Mouse (Mus musculus) telencephalon, adult 2 months (tissue): ENCODE results near the gene Dtx4.

Experiments
- DNase-seq: peaks from one replicate; pipeline ENCODE4 v3.0.0-alpha.2; 2011; ENCODE audit warnings: low read depth, low spot score

Dtx4 gene

DNA sequence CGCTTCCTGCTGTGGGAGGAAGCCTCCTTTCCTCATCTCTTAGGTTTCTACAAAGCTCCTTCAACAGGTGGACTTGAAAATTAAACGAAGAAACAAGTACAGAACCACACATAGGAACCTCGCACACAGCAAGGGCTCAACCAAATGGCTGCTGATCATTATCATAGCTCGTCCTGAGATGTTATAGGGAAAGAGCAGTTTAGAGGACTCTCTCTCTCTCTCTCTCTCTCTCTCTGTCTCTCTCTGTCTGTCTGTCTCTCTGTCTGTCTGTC is 7.1 kb downstream of the Dtx4 start:
- DNase-seq: no peak

DNA sequence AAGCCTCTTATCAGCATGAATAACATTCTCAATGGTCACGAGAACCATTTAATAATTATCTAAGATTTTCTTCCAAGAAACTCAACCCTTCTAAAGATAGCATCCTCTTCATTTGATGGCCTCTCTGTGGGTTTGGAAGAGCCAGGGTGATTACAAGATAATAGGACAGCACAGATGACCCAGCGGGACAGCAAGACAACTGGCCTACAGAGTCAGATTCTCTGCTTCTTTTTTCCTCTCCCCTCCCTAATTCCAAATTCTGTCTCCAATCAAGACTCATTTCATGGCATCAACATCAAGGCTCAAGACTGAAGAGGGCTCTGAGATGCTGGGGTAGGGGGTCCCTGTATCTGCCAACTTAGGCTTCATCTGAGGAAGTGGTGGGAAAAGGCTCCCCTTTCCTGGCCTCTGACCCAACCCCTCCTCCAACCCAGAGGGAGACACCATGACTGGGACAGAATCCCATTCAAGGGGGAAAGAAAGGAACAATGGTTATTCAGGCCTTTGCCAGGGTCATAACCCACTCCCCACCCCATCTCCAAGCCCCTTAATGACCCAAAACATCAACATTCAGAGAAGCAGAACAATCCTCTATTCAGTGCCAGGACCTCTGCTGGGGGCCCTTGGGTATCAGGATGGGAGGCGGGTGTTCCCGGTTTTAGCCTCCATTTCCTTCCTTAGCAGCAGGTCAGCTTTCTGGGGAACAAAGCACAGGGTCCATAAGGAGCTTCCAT is 7.6 kb downstream of the Dtx4 start:
- DNase-seq: no peak

DNA sequence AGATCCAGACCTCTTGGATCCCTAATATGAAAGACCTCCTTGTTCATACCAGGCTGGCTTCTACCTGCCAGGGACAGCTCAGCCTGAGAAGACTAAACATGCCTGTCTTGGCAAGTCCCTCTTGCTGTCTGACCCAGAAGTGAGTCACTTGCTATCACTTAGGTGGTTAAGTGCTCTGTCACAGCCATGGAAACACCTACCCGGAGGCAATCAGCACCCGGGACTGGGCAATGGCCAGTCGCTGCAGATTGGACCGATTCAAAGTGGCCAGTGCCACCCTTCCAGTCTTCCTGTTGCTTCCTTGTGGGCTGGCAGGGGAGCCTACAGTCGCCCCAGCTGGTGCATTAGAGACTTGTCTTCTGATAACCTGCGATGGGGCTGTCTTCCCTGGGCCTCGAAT is 9.6 kb downstream of the Dtx4 start:
- DNase-seq: no peak

DNA sequence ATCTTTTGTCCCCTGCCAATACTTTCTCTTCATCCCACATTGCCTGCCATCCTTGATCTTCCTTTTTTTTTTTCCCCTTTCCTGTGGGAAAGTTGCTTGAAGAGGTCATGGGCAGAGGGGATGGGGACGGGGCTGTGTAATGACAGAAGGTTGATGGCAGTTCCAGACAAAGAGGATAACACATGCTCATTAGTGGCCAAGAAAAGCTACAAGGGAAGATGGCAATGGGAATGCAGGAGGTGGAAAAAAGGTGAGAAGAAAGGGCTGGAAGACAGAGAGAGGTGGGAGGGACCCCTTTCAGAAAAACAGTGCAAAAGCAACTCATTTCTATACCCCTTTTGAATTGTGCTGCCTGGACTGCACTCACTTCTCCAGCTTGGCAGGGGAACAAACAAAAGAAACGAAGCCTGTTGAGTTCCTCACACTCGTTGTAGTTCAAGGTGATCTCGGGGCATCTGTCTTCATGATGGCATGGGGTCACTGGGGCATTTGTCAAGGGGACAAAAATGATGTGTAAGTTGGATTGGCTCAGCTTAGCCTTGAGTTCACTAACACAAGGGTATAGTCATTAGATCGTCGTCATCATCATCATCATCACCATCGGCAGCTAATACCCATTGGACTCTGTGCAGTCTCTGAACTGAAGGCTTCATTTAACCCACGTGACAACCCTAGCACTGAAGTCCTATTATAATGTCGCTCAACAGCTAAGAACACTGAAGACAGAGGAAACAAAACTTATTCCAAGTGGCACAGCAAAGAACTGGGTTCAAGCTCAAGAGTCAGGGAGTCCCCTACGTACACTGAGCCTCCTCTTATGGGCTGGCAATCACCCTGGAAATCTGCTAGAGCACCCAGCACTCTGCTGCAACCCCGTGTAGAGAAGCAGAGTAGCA is 11.3 kb downstream of the Dtx4 start:
- no peak for DNase-seq

DNA sequence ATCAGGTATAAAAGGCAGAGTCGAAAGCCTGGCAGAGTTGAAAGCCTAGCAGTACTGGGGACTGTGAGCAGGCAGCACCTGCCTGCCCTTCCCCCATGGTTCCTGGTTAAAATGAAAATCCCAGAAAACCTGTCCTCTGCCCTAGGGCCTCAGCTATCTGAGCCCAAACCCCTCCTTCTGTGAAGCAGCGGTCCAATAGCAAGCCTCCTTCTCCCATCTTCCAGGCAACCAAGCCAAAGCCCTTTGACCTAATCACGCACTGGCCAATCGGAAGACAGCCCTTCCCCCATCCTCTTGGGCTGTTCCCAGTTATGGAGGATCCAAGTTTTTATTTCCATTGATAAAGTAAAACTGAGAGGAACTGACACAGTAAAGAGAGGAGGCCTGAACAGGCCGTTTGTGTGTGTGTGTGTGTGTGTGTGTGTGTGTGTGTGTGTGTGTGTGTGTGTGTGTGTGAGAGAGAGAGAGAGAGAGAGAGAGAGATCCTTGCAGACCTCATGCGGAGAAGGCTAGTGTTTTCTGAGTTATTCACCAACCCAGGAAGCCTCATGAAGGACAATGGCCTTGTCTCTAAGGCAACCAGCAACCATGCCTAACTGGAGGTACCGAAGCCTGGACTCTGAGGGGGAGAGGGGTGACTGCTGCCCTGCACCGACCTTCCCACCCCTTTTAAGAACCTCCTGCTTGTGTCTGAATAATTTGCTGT is 12.1 kb downstream of the Dtx4 start:
- DNase-seq: no peak

DNA sequence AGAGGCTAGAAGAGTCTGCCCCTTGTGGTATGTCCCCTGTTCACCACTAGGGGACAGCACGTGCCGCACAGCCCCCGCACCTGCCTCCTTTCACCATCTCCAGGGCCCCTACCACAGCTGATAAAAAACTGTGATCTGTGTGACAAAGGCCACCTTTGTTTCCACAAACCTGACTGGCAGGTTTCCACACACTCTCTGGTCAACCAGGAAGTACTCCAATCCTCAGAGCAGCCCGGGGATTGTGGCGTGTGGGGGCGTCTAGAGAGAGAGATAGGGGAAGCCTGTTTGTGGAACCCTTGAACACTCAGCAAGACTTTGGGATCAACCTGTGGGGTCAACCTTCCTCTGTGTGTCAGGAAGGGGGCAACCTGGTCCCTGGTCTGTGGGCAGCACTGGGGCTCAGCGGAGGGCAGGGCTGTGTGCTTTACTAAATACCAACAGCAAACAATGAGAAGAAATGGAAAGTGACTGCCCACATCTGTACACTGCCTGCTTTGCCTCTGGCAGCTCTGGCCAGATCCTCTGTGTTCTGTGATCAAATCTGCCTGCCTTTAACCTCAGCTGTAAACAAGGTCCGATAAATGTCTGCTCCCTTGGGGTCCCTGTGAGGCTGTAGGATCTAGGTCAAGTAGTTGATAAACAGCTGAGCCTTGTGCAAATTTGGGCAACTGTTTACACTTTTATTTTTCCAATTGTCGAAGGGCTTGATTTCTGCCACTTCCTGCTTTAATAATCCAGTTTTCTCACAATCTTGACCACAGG is 12.9 kb downstream of the Dtx4 start:
- DNase-seq: no peak

DNA sequence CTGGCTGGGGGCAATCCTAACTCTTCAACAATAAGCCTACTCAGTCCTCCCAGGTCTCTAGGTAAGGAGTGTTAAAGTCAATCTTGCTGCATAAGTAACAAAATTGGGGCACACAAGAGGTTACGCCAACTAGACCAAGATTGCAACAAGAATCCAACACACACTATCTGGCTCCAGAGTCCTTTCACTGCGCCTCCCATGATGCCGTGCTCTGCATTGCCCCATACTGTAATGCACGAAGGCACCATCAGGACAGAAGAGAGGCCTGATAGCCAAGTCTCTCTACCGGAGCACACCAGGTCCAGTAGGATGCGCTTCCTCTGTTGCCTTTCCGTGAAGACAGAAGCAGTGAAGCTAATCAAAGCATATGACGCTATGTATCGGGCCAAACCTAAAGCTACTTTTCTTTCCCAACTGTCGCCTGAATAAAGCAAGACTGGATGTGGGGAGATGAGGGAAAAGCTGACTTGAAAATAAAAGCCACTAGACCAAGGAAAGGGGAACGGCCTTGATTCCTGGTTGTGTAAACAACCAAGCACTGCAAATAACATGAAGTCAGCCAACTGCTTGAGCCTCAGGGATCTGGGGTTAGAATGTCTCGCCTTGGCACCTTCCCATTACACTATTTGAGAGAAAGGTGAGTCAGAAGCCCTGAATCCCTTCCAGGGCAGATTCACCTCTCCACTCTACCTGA is 13.6 kb downstream of the Dtx4 start:
- DNase-seq: no peak

DNA sequence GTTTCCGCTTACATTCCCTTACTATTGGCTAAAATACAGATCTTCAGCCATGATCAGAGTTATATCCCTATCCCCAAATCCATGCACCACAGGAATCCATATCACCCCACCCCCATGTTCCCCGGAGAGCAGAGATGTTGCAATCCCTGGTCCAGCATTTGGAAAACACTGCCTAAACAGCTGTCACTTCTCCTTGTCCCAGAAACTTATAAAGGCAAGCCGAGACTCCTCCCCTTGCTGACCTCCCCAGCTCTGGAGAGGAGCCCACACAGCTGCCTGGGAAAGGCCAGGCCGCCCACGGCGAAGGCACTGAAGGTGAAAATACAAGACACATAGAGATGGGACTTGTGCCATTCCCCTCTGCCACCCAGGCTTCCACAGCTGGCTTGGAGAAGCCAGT is 14.4 kb downstream of the Dtx4 start:
- no peak for DNase-seq

DNA sequence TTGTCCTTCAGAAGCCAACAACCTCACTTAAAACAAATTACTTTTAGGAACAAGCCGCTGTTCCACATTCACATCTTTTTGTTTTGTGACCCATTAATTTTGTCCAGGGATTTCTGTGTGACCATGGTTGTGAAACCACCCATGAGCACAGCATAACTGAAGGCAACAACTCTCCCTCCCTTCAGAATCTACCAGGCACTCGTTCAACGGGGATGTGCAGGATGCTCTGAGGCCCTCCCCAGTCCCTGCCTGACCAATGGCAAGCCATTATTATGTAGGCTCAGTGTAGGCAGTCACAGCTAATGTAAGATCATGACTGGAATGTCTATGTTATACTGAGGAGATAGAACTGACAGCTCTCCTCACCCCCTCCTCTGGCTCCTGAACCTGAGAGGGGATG is 15.6 kb downstream of the Dtx4 start:
- no peak for DNase-seq

DNA sequence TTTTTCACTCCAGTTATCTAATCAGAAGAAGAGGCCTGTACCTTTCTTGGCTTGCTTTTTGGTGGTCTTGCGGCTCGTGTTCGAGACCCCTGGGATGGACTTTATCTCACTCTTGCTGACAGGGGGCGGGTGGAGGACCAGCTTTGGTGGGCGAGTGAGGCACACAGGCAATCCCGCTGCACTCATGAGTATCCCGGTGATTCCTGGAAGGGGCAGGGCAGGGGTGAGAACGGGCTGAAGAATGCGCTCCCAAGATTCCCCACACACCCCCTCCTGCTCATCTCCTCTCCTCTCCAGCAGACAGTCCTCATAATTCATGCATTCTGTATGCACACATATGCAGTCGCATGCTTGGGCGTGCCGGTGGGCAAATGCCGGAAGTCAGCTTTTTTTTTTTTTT is 16.0 kb downstream of the Dtx4 start:
- no peak for DNase-seq

DNA sequence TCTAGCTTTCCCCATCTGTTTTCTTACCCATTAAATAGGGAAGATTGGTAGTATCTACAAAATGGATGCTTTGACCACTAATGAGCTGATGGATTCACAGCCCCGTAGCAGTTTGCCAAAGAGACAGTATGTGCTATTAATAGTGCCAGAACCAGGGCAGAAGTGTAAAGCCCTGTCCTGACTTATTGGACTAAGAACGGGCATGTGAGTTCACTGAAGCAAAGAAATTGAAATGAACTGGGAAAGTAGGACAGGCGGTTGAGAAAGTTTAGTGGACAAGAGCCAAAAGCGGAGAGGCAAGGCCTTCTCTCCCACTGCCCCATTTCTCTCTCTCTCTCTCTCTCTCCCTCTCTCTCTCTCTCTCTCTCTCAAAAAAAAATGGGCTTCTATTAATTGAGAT is 17.0 kb downstream of the Dtx4 start:
- DNase-seq: no peak

DNA sequence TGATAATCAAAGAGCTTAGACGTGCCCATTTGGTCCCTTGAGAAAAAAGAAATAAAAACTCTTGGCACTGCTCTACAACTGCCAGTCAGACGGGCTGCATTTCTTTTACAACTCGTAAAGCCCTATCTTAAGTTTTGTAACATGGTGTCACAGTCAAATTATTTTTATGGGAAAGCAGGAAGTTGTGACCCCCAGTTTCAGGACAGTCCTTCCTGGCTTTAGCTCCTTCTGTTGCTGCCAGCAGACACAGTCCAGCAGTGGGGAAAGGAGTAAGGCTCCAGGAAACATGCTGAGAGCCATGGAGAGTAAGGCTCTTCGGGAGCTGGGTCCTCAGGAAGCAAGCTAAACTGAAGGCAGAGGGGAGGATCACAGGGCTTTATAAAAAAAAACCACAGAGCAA is 17.5 kb downstream of the Dtx4 start:
- DNase-seq: no peak

DNA sequence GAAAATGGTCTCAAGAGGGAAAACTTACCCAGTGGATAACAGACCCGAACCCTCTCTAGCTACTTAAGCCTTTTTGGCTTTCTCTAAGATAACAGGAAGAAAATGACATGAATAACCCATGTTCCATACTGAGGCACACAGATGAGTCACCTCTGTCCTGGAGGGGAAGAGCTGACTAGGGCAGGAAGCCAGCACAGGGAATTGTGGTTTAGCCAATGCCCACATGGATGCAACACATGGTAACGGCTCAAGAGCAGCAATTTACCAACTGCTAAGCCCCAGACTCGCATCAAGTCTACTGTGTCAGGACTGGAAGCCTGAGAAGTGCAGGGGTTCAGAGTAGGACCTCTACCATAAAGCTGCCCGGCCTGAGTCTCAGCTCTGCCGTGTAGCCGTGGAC is 22.9 kb downstream of the Dtx4 start:
- no peak for DNase-seq

DNA sequence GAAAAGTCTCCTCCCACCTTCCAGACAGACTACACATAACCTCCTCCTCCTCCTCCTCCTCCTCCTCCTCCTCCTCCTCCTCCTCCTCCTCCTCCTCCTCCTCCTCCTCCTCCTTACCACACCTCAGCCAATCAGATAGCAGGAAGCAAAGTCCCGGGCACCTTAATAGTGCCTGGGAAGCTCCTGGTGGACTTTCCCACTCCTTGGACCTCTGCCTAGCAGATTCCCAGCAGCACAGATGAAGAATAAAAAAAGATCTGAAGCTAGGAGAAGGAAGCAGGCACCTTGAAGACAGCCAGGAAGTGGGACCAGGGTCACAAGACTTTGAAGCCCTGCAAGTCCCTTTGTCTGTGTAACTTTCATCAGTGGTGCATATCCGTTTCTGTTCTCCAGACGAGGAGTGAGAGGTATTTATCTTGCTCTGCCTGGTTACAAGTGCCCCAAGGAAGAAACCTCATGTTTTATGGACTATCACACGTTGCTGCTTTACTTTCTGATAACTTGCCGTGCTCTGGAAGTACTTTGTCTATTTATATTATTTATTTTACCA is 24.5 kb downstream of the Dtx4 start:
- no peak for DNase-seq

DNA sequence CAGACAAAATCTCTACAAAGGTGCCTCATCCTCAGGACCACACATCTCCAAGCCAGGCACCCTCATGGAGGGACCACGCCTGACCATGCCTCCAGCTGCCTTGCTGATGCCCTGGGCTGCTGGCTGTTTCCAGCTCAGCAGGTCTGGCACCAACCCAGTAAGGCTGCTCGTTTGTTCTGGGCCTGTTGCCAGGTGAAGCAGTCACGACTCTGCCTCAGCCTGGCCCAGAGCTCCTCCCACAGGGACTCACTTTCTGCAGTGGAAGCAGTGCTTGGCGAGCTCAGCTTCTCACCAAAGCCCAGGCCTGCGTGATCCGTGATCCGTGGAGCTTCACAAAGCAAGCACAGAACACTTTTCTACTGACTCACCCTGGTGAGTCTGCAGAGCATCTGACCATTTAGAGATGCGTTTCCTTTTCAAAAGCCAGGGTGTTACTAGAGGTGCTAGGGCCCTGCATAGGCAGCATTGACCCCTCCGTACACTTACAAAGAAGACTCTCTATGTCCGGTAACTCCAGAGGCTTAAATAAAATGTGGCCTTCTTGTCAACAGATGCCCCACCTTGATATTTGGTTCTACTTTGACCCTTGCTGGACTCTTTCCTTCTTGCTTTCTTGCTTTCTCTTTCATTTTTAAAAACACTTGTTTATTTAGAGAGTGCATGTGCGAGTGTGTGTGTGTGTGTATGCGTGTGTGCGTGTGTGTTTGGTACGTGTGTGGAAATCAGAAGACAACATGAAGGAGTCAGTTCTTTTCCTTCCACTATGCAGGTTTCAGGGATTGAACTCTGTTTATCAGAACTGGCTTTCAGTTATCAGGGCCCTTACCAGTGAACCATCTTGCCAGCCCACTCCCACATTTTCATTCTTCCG is 25.6 kb downstream of the Dtx4 start:
- peak; percentile 92 for DNase-seq

DNA sequence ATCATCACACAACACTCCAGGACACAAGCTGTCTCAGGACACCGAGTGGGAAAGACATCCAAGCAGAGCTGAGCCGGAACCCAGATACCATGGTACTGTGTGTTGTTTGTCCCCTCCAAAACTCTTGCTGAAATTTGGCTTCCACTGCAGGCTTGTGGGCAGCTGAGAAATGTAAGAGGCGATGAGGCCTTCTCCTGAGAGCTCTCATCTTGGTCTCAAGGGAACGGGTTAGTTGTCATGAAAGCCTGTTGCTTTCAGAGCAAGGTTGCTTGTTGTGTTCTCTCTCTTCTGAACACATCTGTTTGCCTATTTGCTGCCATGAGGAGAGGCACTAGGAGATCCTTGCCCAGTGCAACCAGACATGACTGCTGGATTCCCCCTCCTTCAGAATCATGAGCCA is 27.3 kb downstream of the Dtx4 start:
- DNase-seq: no peak

DNA sequence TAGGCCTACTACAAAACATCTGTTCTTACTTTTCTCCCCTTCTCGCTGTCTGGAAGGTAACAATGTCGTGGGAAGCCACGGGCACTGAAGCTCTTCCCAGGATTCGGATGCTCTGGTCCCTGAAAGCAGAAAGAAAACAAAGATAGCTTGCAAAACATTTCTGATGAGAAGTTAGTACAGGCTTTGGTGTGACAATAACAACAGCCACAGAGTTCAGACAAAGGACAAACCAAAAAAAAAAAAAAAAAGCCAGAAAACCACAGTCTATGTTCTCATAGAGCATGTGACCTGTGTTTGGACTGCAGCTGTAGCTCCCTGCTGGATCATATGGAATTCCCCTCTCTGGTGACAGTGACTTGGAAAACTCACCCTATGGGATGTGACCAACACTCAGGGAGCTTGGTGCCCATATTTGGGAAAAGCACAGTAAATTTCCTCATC is 28.0 kb downstream of the Dtx4 start:
- DNase-seq: no peak

DNA sequence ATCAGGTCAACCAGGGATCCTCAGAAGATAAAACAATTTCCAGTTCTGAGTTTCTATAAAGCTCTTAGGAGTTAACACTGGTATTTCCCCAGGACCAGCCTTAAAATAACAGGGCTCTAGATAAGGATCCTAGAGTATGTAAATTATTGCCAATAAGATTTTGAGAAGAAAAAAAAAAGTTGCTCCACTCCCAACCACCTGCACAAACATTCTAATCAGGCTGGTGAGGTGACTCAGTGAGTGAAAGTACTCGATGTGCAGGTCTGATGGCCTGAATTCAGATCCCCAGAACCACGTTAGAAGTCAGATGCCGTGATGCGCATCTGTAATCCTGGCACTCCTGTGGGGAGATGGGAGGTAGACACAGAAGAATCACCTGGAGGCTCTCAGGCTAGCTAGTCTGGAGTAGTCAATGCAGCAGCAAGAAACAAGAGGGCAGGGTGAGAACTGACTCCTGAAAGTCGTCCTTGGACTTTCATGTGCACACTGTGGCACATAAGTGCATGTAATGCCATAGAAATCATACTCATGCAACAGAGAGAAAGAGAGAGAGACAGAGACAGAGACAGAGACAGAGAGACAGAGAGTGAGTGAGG is 28.8 kb downstream of the Dtx4 start:
- DNase-seq: no peak

DNA sequence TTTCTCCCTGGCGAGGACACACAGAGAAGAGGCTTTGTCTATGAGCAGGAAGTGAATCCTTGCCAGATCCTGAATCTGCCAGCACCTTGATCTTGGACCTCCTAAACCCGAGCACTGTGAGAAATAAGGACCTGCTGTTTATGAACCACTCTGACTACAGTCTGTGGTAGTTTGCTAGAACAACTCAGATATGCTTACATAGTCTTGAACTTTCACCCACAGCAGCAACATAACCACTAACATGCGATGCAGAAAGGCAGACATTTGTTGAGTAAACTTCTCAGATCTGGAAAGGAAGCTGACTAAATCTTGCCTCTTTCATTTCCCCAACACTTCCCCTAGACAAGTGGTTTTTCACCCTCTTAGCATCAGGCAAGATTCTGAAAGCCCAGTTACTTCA is 29.4 kb downstream of the Dtx4 start:
- no peak for DNase-seq

DNA sequence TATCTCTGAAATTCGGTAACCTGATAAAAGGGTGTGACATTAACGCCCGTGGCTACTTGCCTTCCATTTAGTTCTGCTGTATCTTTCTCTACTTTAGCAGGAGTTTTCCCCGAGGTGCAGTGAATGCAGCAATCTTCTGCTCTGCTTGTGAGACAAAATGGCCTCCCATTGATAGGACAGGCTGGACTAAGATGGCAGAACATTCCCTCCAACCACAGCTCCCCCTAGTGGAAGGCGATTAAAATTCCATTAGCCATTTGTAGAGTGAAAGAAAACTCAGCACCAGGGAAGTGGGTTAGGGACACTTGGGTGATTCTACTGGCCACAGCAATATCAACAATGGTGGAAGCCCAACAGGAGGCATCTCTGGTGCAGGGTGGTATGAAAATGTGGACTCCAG is 33.8 kb downstream of the Dtx4 start:
- no peak for DNase-seq
